Mouse (Mus musculus) brown adipose tissue, adult 24 weeks (tissue): ENCODE data around the gene Trim69. TPM values are rescaled to one million over a fixed set of nuclear protein-coding genes. Genes with fewer than 3 reads are reported as not detected.
"Not testable (repeated sequence)": the region's sequence is repeated elsewhere in the genome, so short reads cannot be mapped to it uniquely, and the experiment has no call there.

ENCODE experiments used
- H3K27ac ChIP-seq: fragments of 200-500 bp; replicated peaks from 2 replicates; pipeline ENCODE4 v1.5.1; 2012; ENCODE audit warnings: low read depth, mild to moderate bottlenecking, low read length
- H3K4me1 ChIP-seq: fragments of 200-500 bp; 2 replicates; pipeline ENCODE4 v1.6.1; 2012; ENCODE audit warnings: low read length, mixed read lengths; ENCODE audit not compliant: control insufficient read depth, insufficient read depth, insufficient read length
- H3K4me3 ChIP-seq: fragments of 200-500 bp; 2 replicates; pipeline ENCODE4 v1.5.1; 2012; ENCODE audit warnings: low read depth, mild to moderate bottlenecking, low read length, moderate library complexity; ENCODE audit not compliant: insufficient read depth
- polyA plus RNA-seq: library from polyadenylated mRNA; stranded (reverse); fragments of >200 nt; gene quantifications from 2 replicates; pipeline ENCODE4 v1.2.4, GENCODE M21; 2012; ENCODE audit not compliant: missing spikeins, insufficient read depth, insufficient read length

Trim69 gene
- polyA plus RNA-seq, 1 experiment, result not detected

- Histone ChIP-seq H3K27ac (0 out of 2 replicates have a peak overlapping the region, but pooled peaks have one; percentile 24), H3K4me3 (peak overlapping the region; percentile 26; the same call in 1 of the 2 replicates), H3K4me1 (no peaks in the 10 kb centered on the region; the same call in none of the 2 replicates)
Observed at GRCm38 (mm10) chr2:122163430-122164195, 3.1 kb downstream of the Trim69 start.

DNA sequence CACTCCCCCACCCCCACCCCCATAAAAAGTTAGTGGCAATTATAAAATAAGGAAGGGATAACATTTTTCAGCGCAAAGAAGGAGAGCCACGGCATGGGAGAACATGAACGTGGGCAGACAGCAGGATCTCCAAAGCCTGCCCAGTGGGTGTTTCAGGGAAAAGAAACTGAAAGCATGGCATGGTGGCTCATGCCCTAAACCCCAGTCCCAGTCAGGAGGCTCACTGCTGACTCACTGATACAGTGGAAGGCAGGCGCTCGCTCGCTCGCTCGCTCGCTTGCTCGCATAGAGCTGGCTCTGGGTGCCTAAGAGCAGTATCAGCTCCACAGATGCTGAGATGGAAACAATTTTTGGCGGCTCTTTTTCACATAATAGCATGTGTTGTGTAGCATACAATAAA, 3.8 kb downstream of the Trim69 start:
- Histone ChIP-seq H3K27ac (0 out of 2 replicates have a peak overlapping the region, but pooled peaks have one; percentile 24), H3K4me1 (no peaks in the 10 kb centered on the region; the same call in none of the 2 replicates), H3K4me3 (peak overlapping the region; percentile 26; the same call in 1 of the 2 replicates)

DNA sequence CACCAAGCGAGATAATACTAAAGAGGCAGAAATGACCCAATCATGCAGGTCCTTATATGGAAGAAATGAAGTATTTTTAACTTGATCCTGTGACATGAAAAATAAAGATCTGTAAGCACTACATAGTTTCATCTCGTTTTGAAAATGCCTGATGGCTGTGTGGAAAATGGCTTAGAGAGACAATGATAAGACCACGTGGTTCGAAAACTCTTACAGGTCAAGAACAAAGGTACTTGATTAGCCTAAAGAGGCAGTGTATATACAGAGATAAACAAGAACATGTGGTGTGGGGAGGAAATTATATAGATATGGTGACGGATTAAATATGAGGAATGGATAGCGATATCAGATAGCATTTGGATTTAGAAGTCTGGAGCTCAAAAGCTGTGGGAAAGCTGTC, 10.8 kb downstream of the Trim69 start:
- Histone ChIP-seq H3K27ac (no peak overlapping the region), H3K4me3 (no peak overlapping the region), H3K4me1 (no peaks in the 10 kb centered on the region)

DNA sequence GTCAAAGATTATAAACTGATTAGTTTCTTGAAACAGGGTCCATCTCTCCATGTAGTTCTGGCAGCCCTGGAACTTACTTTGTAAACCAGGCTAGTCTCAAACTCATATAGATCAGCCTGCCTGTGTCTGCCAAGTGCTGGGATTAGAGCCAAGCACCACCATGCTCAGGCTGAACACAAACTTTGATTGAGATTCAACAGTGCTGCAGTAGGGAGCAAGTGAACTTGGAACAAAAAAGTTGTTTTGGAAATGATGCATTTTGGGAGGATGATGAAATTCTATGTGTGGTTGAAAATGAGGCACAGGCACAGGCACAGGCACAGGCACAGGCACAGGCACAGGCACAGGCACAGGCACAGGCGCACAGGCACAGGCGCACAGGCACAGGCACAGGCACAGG, 11.7 kb downstream of the Trim69 start:
- no peak overlapping the region for H3K27ac ChIP-seq
- no peak overlapping the region for H3K4me3 ChIP-seq
- H3K4me1 ChIP-seq, result no peaks in the 10 kb centered on the region

DNA sequence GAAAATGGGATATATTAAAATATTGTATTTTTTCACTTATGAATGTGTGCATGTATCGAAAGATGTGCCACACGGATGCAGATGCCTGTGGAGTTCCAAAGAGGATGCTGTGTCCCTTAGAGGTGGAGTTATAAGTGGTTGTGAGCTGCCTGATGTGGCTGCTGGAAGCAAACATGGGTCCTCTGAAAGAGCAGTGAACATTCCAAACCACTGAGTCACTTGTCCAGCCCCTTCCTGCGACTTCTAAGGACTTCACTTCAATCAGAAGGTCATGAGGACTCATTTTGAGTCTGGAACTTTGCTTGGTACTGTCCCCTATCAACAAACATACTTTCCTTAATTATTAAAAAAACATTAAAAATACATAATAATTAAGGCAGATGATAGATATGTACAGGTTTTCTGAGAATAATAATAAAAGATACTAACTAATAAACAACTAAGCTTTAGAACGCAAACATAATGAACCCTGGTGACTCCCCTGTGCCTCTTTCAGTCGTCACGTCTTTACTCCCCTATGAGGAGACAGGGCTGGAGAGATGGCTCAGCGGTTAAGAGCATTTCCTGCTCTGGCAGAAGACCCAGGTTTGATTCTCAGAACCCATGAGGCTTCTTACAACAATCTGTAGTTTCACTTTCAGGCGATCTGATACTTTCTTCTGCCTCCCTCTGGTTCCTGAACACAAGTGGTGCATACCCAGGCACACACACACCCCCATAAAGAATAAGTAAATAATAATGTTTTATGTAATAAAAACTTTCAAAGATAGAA, 19.7 kb downstream of the Trim69 start:
- Histone ChIP-seq H3K4me1 (no peaks in the 10 kb centered on the region), H3K4me3 (no peak overlapping the region), H3K27ac (no peak overlapping the region)

DNA sequence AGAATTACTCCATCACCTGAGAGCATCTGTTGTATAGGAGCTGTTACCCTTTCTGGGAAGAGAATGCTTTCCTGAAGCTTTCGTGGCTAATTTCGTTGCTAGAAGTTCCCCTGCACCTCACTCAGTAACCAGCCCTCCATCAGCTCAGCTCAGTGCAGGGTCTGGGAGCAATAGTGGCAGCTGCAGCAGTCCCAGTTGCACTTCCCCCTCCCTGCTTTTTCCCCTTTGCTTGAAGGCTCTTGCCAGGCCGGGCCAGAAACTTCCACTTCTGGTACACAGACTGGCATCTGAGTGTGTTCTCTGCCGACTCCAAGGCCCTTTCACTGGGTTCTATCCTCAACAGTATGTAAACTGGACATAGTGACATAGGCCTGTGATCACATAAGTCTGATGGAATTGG, 24.6 kb downstream of the Trim69 start:
- no peak overlapping the region for H3K27ac ChIP-seq
- H3K4me1 ChIP-seq, result no peaks in the 10 kb centered on the region
- no peak overlapping the region for H3K4me3 ChIP-seq

DNA sequence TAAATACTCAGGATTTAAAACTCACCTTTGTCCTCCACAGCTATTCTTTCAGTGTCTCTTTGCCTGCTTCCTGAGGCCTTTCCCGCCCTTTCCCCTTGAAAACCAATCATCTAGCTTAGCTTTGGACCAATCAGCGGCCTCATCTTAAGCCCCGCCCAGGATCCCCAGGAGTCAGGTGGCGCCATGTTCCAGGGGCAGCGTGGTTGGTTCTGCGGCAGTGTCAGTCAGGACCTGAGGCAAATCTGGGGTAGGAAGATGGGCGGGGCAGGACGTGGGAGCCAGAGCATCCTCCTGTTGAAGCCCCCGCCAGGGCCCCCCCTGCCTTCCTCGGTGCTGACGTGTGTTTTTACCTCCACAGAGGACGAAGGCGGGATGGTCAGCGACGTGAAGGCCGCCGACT, 25.6 kb downstream of the Trim69 start, which contains the start of the genes Patl2 and Terb2:
Patl2 (minus strand) TSS at position 84 of the 400 bp plus-strand sequence.
Terb2 (plus strand) TSS at position 167 of the 400 bp plus-strand sequence.
- no peak within 1 kb of the TSS for H3K4me3 ChIP-seq
- no peak within 1 kb of the TSS for H3K27ac ChIP-seq
- no peaks in the 10 kb centered on the region for H3K4me1 ChIP-seq

DNA sequence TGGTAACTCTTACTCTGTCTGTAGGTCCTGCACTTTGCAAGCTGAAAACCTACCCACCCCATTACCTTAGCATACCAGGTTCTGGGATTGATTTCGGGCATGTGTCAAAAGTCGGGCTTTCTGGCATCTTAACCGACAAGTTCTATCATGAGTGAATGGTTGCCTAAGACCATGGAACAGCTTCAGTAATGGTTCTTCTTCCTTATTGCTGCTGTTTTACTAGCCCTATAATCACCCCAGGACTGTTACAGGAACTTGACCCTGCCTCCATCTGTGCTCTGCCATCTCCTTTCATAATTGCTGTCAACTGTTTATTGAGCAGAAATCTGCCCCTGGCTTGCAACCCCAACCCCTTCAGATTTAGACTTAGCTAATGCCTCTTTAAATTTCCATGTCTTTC, 26.3 kb downstream of the Trim69 start:
- no peaks in the 10 kb centered on the region for H3K4me1 ChIP-seq
- H3K27ac ChIP-seq, result no peak overlapping the region
- H3K4me3 ChIP-seq, result no peak overlapping the region

DNA sequence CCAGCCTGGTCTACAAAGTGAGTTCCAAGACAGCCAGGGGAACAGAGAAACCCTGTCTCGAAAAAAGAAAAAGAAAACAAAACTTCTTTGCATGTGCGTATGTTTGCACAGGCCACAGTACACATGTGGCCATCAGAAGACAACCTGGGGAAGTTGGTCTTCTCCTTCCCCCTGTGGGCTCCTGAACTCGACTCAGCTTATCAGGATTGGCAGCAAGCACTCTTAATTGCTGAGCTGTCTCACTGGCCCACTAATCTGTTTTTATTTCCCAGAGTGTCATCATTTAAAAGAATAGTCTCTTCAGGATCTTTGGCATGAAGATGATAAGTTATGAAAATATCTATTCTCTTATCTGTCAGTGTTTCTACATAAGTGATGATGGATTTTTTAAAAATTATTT, 31.3 kb downstream of the Trim69 start:
- Histone ChIP-seq H3K27ac (no peak overlapping the region), H3K4me3 (no peak overlapping the region), H3K4me1 (no peaks in the 10 kb centered on the region)

DNA sequence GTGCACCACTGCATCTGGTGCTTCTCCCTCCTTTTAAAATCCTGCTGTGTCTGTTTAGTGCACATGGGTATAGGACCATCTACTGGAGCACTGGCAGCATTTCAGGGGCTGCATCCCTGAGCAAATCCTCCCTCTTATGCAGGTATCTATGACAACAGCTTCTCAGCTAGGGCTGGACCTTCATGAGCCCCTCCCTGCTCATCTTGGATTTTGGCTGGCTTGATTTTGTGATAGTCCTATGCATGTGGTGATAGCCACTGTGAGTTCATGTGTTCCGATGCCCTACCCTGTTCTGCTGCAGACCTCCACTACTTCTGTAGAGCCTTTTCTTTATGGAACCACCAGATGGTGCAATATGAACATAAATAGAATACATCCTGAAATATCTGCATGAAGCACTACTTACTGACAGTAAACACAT, 34.0 kb downstream of the Trim69 start:
- Histone ChIP-seq H3K4me1 (no peaks in the 10 kb centered on the region), H3K27ac (no peak overlapping the region), H3K4me3 (no peak overlapping the region)

DNA sequence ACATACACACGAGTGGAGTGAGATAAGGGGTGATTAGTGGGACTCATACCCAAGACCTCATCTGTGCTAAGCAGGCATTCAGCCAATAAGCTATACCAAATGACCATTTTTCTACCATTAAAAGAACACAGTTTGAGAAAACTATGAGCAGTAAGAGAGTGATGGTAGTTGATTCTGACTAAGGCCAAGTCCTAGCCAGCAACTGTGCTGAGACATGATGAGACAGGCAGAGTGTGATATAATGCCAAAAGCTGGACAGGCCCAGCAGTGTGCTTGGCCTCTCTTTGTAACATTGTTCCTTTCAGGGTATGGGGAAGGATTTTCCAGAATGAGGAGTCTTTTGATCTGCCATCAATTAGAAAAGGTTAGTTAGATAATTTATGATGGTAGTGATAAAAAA, 41.0 kb downstream of the Trim69 start:
- H3K4me3 ChIP-seq, result no peak overlapping the region
- no peak overlapping the region for H3K27ac ChIP-seq
- H3K4me1 ChIP-seq, result no peaks in the 10 kb centered on the region

DNA sequence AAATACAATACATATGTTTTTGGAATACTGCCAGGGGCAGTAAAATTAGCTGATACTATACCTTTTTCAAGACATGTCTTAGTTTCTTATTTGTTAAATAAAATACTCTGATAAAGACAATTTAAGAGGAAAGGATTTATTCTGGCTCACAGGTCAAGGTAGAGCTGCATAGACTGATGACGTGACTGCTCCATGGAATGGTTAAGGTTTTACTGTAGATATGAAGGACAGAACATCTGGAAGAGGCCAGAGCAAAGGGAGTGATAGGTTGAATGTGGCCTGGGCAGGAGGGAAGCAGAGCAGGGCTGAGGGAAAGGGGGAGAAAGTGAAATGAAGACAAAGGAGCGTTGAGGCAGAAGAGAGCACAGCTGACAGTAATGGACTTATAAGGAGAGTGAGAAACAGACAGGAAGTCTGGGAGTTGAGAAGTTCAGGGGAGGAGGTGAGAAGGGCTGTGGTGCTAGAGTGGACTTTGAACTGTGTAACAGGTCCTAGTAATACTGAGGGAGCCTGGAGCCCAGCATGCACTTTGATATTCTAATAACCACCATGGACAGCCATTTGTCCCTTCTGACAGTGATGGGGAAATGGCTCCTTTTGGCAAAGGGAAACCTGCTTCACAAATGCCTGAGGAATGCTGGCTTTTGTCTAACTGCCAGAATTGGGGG, 46.1 kb downstream of the Trim69 start:
- H3K4me1 ChIP-seq, result no peaks in the 10 kb centered on the region
- no peak overlapping the region for H3K27ac ChIP-seq
- H3K4me3 ChIP-seq, result no peak overlapping the region

DNA sequence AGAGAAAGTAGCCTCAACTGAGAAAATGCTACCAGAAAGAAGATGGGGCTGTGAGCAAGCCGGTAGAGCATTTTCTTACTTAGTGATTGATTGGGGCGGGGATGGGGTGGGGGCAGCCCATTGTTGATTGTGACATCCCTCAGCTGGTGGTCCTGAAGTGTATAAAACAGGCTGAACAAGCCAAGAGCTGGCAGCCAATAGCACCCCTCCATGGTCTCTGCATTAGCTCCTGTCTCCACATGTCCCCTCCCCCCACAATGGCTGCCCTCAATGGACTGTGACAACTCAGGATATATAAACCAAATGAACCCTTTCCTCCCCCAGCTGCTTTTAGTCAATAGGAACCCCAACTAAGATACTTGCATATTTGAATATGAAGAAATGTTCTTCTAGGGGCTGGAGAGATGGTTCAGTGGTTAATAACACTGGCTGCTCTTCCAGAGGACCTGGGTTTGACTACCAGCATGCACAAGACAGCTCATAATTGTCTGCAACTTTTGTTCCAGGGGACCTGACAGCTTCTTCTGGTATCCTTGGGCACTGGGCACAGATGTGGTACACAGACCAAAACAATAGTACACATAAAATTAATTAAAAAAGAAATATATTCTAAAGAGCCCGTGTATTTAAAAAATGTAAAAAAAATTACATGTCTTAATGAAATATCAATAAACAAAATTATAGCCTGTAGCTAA, 50.2 kb downstream of the Trim69 start:
- H3K27ac ChIP-seq, result no peak overlapping the region
- no peaks in the 10 kb centered on the region for H3K4me1 ChIP-seq
- H3K4me3 ChIP-seq, result no peak overlapping the region

GRCm38 (mm10) chr2:122217075-122217474, 56.6 kb downstream of the Trim69 start:
- not testable (repeated sequence) for H3K4me1 ChIP-seq, H3K27ac ChIP-seq, H3K4me3 ChIP-seq

DNA sequence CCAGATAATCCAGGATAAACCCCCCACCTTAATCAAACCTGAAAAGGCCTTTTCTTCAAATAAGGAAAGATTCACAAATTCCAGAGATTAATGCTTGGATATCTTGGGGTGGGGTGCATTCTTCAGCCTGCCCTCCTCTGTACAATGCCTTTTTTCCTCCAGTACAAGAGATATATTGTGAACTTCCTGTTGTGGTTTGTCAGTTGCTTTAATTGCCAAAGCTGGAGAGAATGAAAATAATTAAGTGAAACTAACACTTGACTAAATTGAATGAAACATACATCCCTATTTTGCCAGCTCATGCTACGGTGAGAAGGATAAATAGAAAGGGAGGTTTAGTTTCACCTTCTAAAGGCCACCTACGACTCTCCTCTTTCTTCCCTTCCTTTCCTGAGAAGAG, 57.7 kb downstream of the Trim69 start:
- Histone ChIP-seq H3K4me1 (no peaks in the 10 kb centered on the region), H3K27ac (no peak overlapping the region), H3K4me3 (no peak overlapping the region)
